Mouse (Mus musculus) limb, embryonic 11.5 days (tissue): ENCODE results near the gene Fam102b. TPM values are rescaled to one million over a fixed set of nuclear protein-coding genes. Genes with fewer than 3 reads are reported as not detected.

ENCODE experiments used
- ATAC-seq: fragments of 200-750 bp; cut with Nextera tagmentation; 2 replicates; pipeline ENCODE4 v1.8.0; 2017; ENCODE audit warnings: low read depth; ENCODE audit not compliant: insufficient number of reproducible peaks, low FRiP score, low TSS enrichment
- DNase-seq: peaks from one replicate; pipeline ENCODE4 v3.0.0-alpha.2; 2015; ENCODE audit warnings: low spot score
- H3K27ac ChIP-seq: fragments of 300-500 bp; sonication (generic); replicated peaks from 2 replicates; pipeline ENCODE4 v1.5.1; 2014; ENCODE audit warnings: low read depth, mild to moderate bottlenecking, low read length
- H3K27me3 ChIP-seq: fragments of 300-500 bp; sonication (generic); 2 replicates; pipeline ENCODE4 v1.6.1; 2014; ENCODE audit warnings: mild to moderate bottlenecking, low read length, mixed read lengths; ENCODE audit not compliant: control insufficient read depth, insufficient read depth
- H3K36me3 ChIP-seq: fragments of 300-500 bp; sonication (generic); 2 replicates; pipeline ENCODE4 v1.6.1; 2014; ENCODE audit warnings: mild to moderate bottlenecking, low read length, moderate library complexity, mixed read lengths; ENCODE audit not compliant: control insufficient read depth, insufficient read depth
- H3K4me1 ChIP-seq: fragments of 300-500 bp; sonication (generic); 2 replicates; pipeline ENCODE4 v1.6.1; 2014; ENCODE audit warnings: low read length, mixed read lengths; ENCODE audit not compliant: control insufficient read depth, insufficient read depth
- H3K4me2 ChIP-seq: fragments of 300-500 bp; sonication (generic); 2 replicates; pipeline ENCODE4 v1.6.1; 2014; ENCODE audit warnings: low read depth, mild to moderate bottlenecking, moderate library complexity; ENCODE audit not compliant: severe bottlenecking
- H3K4me3 ChIP-seq: fragments of 300-500 bp; sonication (generic); 2 replicates; pipeline ENCODE4 v1.5.1; 2014; ENCODE audit warnings: low read depth, low read length
- H3K9ac ChIP-seq: fragments of 300-500 bp; sonication (generic); 2 replicates; pipeline ENCODE4 v1.6.1; 2014; ENCODE audit warnings: mild to moderate bottlenecking, low read length
- H3K9me3 ChIP-seq: fragments of 300-500 bp; sonication (generic); 2 replicates; pipeline ENCODE4 v1.6.1; 2016; ENCODE audit warnings: low read length; ENCODE audit not compliant: control insufficient read depth
- WGBS: fragments of 180-500 bp; shearing (Covaris S2); extraction: QIAGEN DNeasy Blood & Tissue Kit; methylation state at CpG from one replicate; pipeline ENCODE4 v1.1.7; 2014; 5-methylcytosine and 5-hydroxymethylcytosine counted together
- polyA plus RNA-seq: library from polyadenylated mRNA; unstranded; fragments of >200 nt; fragmentation: Nextera tagmentation; extraction: Ambion mirVana; gene quantifications from 2 replicates; pipeline ENCODE4 v1.2.1, GENCODE M21; 2014

Fam102b gene
- polyA plus RNA-seq, 1 experiment from 2014 or later, result 7.7 TPM

- H3K27me3 ChIP-seq, result no peaks in the 10 kb centered on the region
- H3K9me3 ChIP-seq, result no peaks in the 10 kb centered on the region
- no peak overlapping the region for H3K4me2 ChIP-seq
- H3K9ac ChIP-seq, result no peak overlapping the region
- ATAC-seq, result no peak
- no peak overlapping the region for H3K4me3 ChIP-seq
- 85% methylated on average over 5 of the region's 5 CpGs for WGBS
- DNase-seq, result no peak
- no peak overlapping the region for H3K27ac ChIP-seq
- no peaks in the 10 kb centered on the region for H3K36me3 ChIP-seq
- no peaks in the 10 kb centered on the region for H3K4me1 ChIP-seq
Observed at GRCm38 (mm10) chr3:109005777-109006176, 21.6 kb downstream of the Fam102b start.

GRCm38 (mm10) chr3:108999173-108999572 is 28.2 kb downstream of the Fam102b start:
- DNase-seq, result no peak
- Histone ChIP-seq H3K27me3 (no peaks in the 10 kb centered on the region), H3K36me3 (no peaks in the 10 kb centered on the region), H3K9ac (no peak overlapping the region), H3K4me2 (no peak overlapping the region), H3K4me3 (no peak overlapping the region), H3K9me3 (no peaks in the 10 kb centered on the region), H3K27ac (no peak overlapping the region), H3K4me1 (no peaks in the 10 kb centered on the region)
- ATAC-seq, result no peak
- whole genome bisulfite sequencing, result 87% methylated on average over 1 of the region's 1 CpGs

GRCm38 (mm10) chr3:108997762-108998161 is 29.6 kb downstream of the Fam102b start:
- ATAC-seq (no peak), DNase-seq (no peak)
- H3K4me2 ChIP-seq, result no peak overlapping the region
- H3K9ac ChIP-seq, result no peak overlapping the region
- 70% methylated on average over 4 of the region's 4 CpGs for WGBS
- no peak overlapping the region for H3K27ac ChIP-seq
- no peak overlapping the region for H3K4me3 ChIP-seq
- no peaks in the 10 kb centered on the region for H3K9me3 ChIP-seq
- no peaks in the 10 kb centered on the region for H3K36me3 ChIP-seq
- H3K27me3 ChIP-seq, result no peaks in the 10 kb centered on the region
- no peaks in the 10 kb centered on the region for H3K4me1 ChIP-seq

- WGBS, result 83% methylated on average over 11 of the region's 11 CpGs
- Histone ChIP-seq H3K9me3 (no peaks in the 10 kb centered on the region), H3K4me2 (no peak overlapping the region)
Observed at GRCm38 (mm10) chr3:108997284-108997683, 30.1 kb downstream of the Fam102b start.

GRCm38 (mm10) chr3:108995379-108995778 is 32.0 kb downstream of the Fam102b start:
- ATAC-seq, result no peak
- H3K27me3 ChIP-seq, result no peaks in the 10 kb centered on the region
- WGBS, result 90% methylated on average over 2 of the region's 2 CpGs
- DNase-seq, result no peak
- H3K36me3 ChIP-seq, result no peaks in the 10 kb centered on the region
- no peak overlapping the region for H3K4me3 ChIP-seq
- H3K4me1 ChIP-seq, result no peaks in the 10 kb centered on the region
- H3K9ac ChIP-seq, result no peak overlapping the region
- H3K27ac ChIP-seq, result no peak overlapping the region
- H3K4me2 ChIP-seq, result no peak overlapping the region
- H3K9me3 ChIP-seq, result no peaks in the 10 kb centered on the region

More at GRCm38 (mm10) chr3:108997284-108997683, 30.1 kb downstream of the Fam102b start:
- Histone ChIP-seq H3K27ac (no peak overlapping the region), H3K4me1 (no peaks in the 10 kb centered on the region), H3K9ac (no peak overlapping the region), H3K27me3 (no peaks in the 10 kb centered on the region), H3K4me3 (no peak overlapping the region), H3K36me3 (no peaks in the 10 kb centered on the region)
- no peak for DNase-seq
- ATAC-seq, result no peak

GRCm38 (mm10) chr3:108994477-108994876 is 32.9 kb downstream of the Fam102b start:
- no peaks in the 10 kb centered on the region for H3K27me3 ChIP-seq

GRCm38 (mm10) chr3:108989971-108990548 is 37.3 kb downstream of the Fam102b start:
- Histone ChIP-seq H3K9ac (no peak overlapping the region), H3K4me1 (no peaks in the 10 kb centered on the region), H3K36me3 (no peaks in the 10 kb centered on the region), H3K27ac (no peak overlapping the region), H3K27me3 (no peaks in the 10 kb centered on the region), H3K4me3 (no peak overlapping the region), H3K9me3 (no peaks in the 10 kb centered on the region), H3K4me2 (no peak overlapping the region)
- WGBS, result 83% methylated on average over 9 of the region's 9 CpGs
- DNase-seq (no peak), ATAC-seq (no peak)

More at GRCm38 (mm10) chr3:108994477-108994876, 32.9 kb downstream of the Fam102b start:
- Histone ChIP-seq H3K4me2 (no peak overlapping the region), H3K9ac (no peak overlapping the region), H3K4me3 (no peak overlapping the region), H3K27ac (no peak overlapping the region), H3K36me3 (no peaks in the 10 kb centered on the region), H3K9me3 (no peaks in the 10 kb centered on the region), H3K4me1 (no peaks in the 10 kb centered on the region)
- ATAC-seq (no peak), DNase-seq (no peak)
- WGBS, result 95% methylated on average over 2 of the region's 2 CpGs

GRCm38 (mm10) chr3:108987009-108987659 is 40.3 kb downstream of the Fam102b start:
- no peaks in the 10 kb centered on the region for H3K4me1 ChIP-seq
- H3K36me3 ChIP-seq, result no peaks in the 10 kb centered on the region
- H3K9me3 ChIP-seq, result no peaks in the 10 kb centered on the region
- H3K27me3 ChIP-seq, result no peaks in the 10 kb centered on the region
- 88% methylated on average over 12 of the region's 12 CpGs for WGBS
- no peak overlapping the region for H3K27ac ChIP-seq
- ATAC-seq, result no peak
- no peak for DNase-seq
- H3K9ac ChIP-seq, result no peak overlapping the region
- no peak overlapping the region for H3K4me2 ChIP-seq
- no peak overlapping the region for H3K4me3 ChIP-seq
